Mouse (Mus musculus): Measurements from ENCODE around the gene Hist1h3g. TPM values are rescaled to one million over a fixed set of nuclear protein-coding genes. Genes with fewer than 3 reads are reported as not detected.
A peak's percentile ranks its signal among the peaks of the same experiment; 100 is the strongest.
"Not testable (repeated sequence)": the region's sequence is repeated elsewhere in the genome, so short reads cannot be mapped to it uniquely, and the experiment has no call there.

Gene Hist1h3g
- polyA plus RNA-seq, 1 experiment from 2014 or later: 4.8 TPM

- no peak for ATAC-seq (ENCODE audit: low FRiP score)
- H3K4me2 ChIP-seq (replicated peaks; ENCODE audit: low read depth, low read length): peak overlapping the region; percentile 67; the same call in 1 of the 2 replicates
- peak overlapping the region; percentile 43; the same call in 1 of the 2 replicates for H3K4me3 ChIP-seq (ENCODE audit: low read depth, low read length)
- no peak overlapping the region for H3K27ac ChIP-seq (ENCODE audit: low read depth, low read length)
- H3K36me3 ChIP-seq (ENCODE audit: control insufficient read depth, insufficient read depth, low read length): no peaks in the 10 kb centered on the region
- H3K9ac ChIP-seq (ENCODE audit: low read depth, low read length): no peak overlapping the region
- peaks cover 8% of the 10 kb centered on the region; the same call in 1 of the 2 replicates for H3K4me1 ChIP-seq (replicated peaks; ENCODE audit: control insufficient read depth, insufficient read depth, low read length)
- H3K27me3 ChIP-seq (ENCODE audit: control insufficient read depth, insufficient read depth, low read length): no peaks in the 10 kb centered on the region
- H3K9me3 ChIP-seq (ENCODE audit: control insufficient read depth, low read length): no peaks in the 10 kb centered on the region
- 87% methylated on average over 3 of the region's 3 CpGs for WGBS
- no peak for DNase-seq (ENCODE audit: low spot score)
Measured at GRCm38 (mm10) chr13:23537006-23537710, 1.9 kb downstream of the Hist1h3g start.

DNA sequence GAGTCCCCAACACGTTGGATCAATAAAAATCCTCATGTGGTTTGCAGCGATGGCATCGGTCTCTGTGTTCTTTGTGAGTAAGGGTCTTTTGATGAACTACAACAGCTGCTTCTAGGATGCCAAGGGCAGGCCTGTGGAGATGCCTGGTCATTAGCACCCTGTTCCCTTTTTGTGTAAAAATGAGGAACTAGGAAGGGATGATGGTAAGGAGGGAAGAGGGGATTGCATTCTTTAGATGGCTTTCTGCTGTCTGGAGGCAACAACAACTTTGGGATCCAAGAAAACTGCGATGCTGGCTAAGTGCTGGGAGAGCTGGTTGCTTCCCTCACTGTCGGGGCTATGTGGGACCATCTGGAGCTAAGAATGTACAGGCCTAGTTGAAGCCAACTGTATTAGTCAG, 3.0 kb downstream of the Hist1h3g start:
- Histone ChIP-seq H3K36me3 (ENCODE audit: control insufficient read depth, insufficient read depth, low read length) (no peaks in the 10 kb centered on the region), H3K27ac (ENCODE audit: low read depth, low read length) (no peak overlapping the region)
- no peak for DNase-seq (ENCODE audit: low spot score)

DNA sequence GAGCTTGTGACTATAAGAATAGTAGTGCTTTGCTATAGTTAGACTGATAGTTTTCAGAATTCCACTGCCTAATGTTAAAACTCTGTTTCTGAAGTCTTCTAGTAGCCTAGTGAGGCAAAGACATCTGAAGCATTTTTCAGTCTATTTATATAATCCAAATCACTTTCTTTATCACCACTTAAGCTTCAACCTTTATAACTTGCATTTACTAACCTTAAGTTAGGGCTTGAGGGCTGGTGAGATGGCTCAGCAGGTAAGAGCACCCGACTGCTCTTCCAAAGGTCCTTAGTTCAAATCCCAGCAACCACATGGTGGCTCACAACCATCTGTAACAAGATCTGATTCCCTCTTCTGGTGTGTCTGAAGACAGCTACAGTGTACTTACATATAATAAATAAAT, 4.6 kb downstream of the Hist1h3g start:
- not testable (repeated sequence) for H3K4me3 ChIP-seq (ENCODE audit: low read depth, low read length); H3K9me3 ChIP-seq (ENCODE audit: control insufficient read depth, low read length); DNase-seq (ENCODE audit: low spot score); ATAC-seq (ENCODE audit: low FRiP score); H3K27ac ChIP-seq (ENCODE audit: low read depth, low read length); H3K27me3 ChIP-seq (ENCODE audit: control insufficient read depth, insufficient read depth, low read length); H3K4me2 ChIP-seq (replicated peaks; ENCODE audit: low read depth, low read length); H3K36me3 ChIP-seq (ENCODE audit: control insufficient read depth, insufficient read depth, low read length); H3K4me1 ChIP-seq (replicated peaks; ENCODE audit: control insufficient read depth, insufficient read depth, low read length); H3K9ac ChIP-seq (ENCODE audit: low read depth, low read length)
- 76% methylated on average over 1 of the region's 1 CpGs for WGBS

More for the DNA sequence above, 3.0 kb downstream of the Hist1h3g start:
- no peak for ATAC-seq (ENCODE audit: low FRiP score)
- Histone ChIP-seq H3K4me2 (replicated peaks; ENCODE audit: low read depth, low read length) (no peak overlapping the region), H3K9ac (ENCODE audit: low read depth, low read length) (no peak overlapping the region), H3K27me3 (ENCODE audit: control insufficient read depth, insufficient read depth, low read length) (no peaks in the 10 kb centered on the region), H3K4me1 (replicated peaks; ENCODE audit: control insufficient read depth, insufficient read depth, low read length) (0 out of 2 replicates have a peak, but pooled peaks cover 4% of the 10 kb centered on the region), H3K9me3 (ENCODE audit: control insufficient read depth, low read length) (no peaks in the 10 kb centered on the region), H3K4me3 (ENCODE audit: low read depth, low read length) (no peak overlapping the region)
- 72% methylated on average over 5 of the region's 5 CpGs for WGBS

GRCm38 (mm10) chr13:23541497-23541896, 6.3 kb downstream of the Hist1h3g start:
- Histone ChIP-seq H3K36me3 (ENCODE audit: control insufficient read depth, insufficient read depth, low read length) (no peaks in the 10 kb centered on the region), H3K9ac (ENCODE audit: low read depth, low read length) (no peak overlapping the region), H3K4me1 (replicated peaks; ENCODE audit: control insufficient read depth, insufficient read depth, low read length) (0 out of 2 replicates have a peak, but pooled peaks cover 2% of the 10 kb centered on the region), H3K9me3 (ENCODE audit: control insufficient read depth, low read length) (no peaks in the 10 kb centered on the region), H3K4me3 (ENCODE audit: low read depth, low read length) (no peak overlapping the region), H3K4me2 (replicated peaks; ENCODE audit: low read depth, low read length) (no peak overlapping the region), H3K27ac (ENCODE audit: low read depth, low read length) (no peak overlapping the region), H3K27me3 (ENCODE audit: control insufficient read depth, insufficient read depth, low read length) (no peaks in the 10 kb centered on the region)
- DNase-seq (ENCODE audit: low spot score): no peak
- WGBS: 95% methylated on average over 3 of the region's 3 CpGs
- ATAC-seq (ENCODE audit: low FRiP score): no peak

DNA sequence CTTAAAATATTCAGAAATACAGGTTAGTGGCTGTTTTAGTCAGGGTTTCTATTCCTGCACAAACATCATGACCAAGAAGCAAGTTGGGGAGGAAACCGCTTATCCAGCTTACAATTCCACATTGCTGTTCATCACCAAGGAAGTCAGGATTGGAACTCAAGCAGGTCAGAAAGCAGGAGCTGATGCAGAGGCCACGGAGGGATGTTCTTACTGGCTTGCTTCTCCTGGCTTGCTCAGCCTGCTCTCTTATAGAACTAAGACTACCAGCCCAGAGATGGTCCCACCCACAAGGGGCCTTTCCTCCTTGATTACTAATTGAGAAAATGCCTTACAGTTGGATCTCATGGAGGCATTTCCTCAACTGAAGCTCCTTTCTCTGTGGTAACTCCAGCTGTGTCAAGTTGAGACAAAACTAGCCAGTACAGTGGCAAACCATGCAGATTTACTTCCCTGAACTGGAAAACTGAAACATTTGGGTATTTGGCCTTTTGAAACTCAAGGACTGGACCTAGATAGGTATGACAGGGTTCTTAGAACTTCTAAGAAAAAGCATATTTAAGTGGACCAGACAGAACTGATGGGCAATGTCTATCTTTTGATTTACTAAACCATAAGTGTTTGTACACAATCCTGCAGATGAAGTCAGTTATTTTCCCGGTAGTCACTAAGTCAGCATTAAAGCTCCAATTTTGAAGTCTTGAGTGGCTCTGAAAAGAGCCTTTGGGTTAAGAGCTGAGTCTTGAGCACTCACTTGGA, 7.2 kb downstream of the Hist1h3g start:
- H3K9ac ChIP-seq (ENCODE audit: low read depth, low read length): peak overlapping the region; percentile 64
- not testable (repeated sequence) for H3K9me3 ChIP-seq (ENCODE audit: control insufficient read depth, low read length); H3K4me1 ChIP-seq (replicated peaks; ENCODE audit: control insufficient read depth, insufficient read depth, low read length); H3K36me3 ChIP-seq (ENCODE audit: control insufficient read depth, insufficient read depth, low read length); H3K27me3 ChIP-seq (ENCODE audit: control insufficient read depth, insufficient read depth, low read length); ATAC-seq (ENCODE audit: low FRiP score)
- peak; percentile 39 for DNase-seq (ENCODE audit: low spot score)
- H3K27ac ChIP-seq (ENCODE audit: low read depth, low read length): peak overlapping the region; percentile 74
- peak overlapping the region; percentile 40 for H3K4me3 ChIP-seq (ENCODE audit: low read depth, low read length)
- 9% methylated on average over 3 of the region's 3 CpGs for WGBS
- peak overlapping the region; percentile 57 for H3K4me2 ChIP-seq (replicated peaks; ENCODE audit: low read depth, low read length)

GRCm38 (mm10) chr13:23542999-23543607, 7.9 kb downstream of the Hist1h3g start, which contains the start of gene Hist1h2bh:
TSS of gene Hist1h2bh (minus strand) at chr13:23543392.
- H3K4me1 ChIP-seq (replicated peaks; ENCODE audit: control insufficient read depth, insufficient read depth, low read length); H3K36me3 ChIP-seq (ENCODE audit: control insufficient read depth, insufficient read depth, low read length); H3K9me3 ChIP-seq (ENCODE audit: control insufficient read depth, low read length); H3K27me3 ChIP-seq (ENCODE audit: control insufficient read depth, insufficient read depth, low read length): not testable (repeated sequence)
- peak within 1 kb of the TSS; percentile 64 for H3K9ac ChIP-seq (ENCODE audit: low read depth, low read length)
- H3K4me3 ChIP-seq (ENCODE audit: low read depth, low read length): peak within 1 kb of the TSS; percentile 40
- under 1% methylated on average over 24 of the region's 42 CpGs for WGBS
- H3K27ac ChIP-seq (ENCODE audit: low read depth, low read length): peak within 1 kb of the TSS; percentile 86
- peak within 1 kb of the TSS; percentile 67 for H3K4me2 ChIP-seq (replicated peaks; ENCODE audit: low read depth, low read length)
- peak; percentile 77 for DNase-seq (ENCODE audit: low spot score)
- ATAC-seq (ENCODE audit: low FRiP score): peak; percentile 93

DNA sequence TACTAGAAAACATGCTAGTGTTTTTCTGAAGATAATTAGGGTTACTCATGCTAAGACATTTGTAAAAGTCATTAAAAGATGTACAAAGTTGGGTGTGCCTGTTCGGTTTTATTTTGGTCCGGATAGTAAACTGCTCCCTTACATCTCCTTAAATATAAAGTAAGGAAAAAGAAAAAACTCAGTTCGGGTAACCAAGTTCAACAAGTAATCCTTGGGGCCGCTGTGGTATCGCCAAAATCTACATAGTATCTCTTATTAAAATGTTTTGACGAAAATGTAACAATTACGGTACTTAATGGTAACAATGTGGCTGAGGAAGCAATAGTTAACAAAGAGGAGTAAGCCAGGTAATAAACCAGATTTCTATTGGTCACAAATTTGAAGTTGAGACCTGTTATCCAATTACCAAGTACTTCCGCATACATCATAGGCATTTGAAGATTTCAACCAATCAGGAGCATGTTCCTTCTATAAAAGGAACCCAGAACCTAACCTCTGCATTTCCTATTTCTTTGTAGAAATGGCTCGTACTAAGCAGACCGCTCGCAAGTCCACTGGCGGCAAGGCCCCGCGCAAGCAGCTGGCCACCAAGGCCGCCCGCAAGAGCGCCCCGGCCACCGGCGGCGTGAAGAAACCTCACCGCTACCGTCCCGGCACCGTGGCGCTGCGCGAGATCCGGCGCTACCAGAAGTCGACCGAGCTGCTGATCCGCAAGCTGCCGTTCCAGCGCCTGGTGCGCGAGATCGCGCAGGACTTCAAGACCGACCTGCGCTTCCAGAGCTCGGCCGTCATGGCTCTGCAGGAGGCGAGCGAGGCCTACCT, 9.0 kb downstream of the Hist1h3g start, which contains the start of gene Hist1h3f:
Hist1h3f (plus strand) TSS at position 88 of the 822 bp plus-strand sequence.
- H3K36me3 ChIP-seq (ENCODE audit: control insufficient read depth, insufficient read depth, low read length): no peaks in the 10 kb centered on the region
- ATAC-seq (ENCODE audit: low FRiP score): peak; percentile 94
- H3K27ac ChIP-seq (ENCODE audit: low read depth, low read length): peak within 1 kb of the TSS; percentile 86
- H3K9ac ChIP-seq (ENCODE audit: low read depth, low read length): peak within 1 kb of the TSS; percentile 64
- DNase-seq (ENCODE audit: low spot score): peak; percentile 88
- peak within 1 kb of the TSS; percentile 40 for H3K4me3 ChIP-seq (ENCODE audit: low read depth, low read length)
- no peaks in the 10 kb centered on the region for H3K4me1 ChIP-seq (replicated peaks; ENCODE audit: control insufficient read depth, insufficient read depth, low read length)
- peak within 1 kb of the TSS; percentile 67 for H3K4me2 ChIP-seq (replicated peaks; ENCODE audit: low read depth, low read length)
- WGBS: under 1% methylated on average over 14 of the region's 45 CpGs
- no peaks in the 10 kb centered on the region for H3K9me3 ChIP-seq (ENCODE audit: control insufficient read depth, low read length)
- no peaks in the 10 kb centered on the region for H3K27me3 ChIP-seq (ENCODE audit: control insufficient read depth, insufficient read depth, low read length)

DNA sequence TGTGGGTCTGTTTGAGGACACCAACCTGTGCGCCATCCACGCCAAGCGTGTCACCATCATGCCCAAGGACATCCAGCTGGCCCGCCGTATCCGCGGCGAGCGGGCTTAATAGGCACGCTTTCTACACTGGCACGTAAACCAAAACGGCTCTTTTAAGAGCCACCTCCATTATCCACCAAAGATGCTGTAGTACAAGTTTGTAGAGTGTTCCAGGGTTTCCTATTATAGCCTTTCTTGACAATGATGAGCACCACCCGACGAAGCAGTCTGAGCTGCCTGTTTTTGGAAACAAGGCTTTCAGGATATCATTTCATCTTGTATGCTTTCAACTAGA, 9.5 kb downstream of the Hist1h3g start:
- H3K9me3 ChIP-seq (ENCODE audit: control insufficient read depth, low read length); ATAC-seq (ENCODE audit: low FRiP score); DNase-seq (ENCODE audit: low spot score); H3K36me3 ChIP-seq (ENCODE audit: control insufficient read depth, insufficient read depth, low read length); H3K27ac ChIP-seq (ENCODE audit: low read depth, low read length); H3K9ac ChIP-seq (ENCODE audit: low read depth, low read length); H3K4me1 ChIP-seq (replicated peaks; ENCODE audit: control insufficient read depth, insufficient read depth, low read length); H3K27me3 ChIP-seq (ENCODE audit: control insufficient read depth, insufficient read depth, low read length): not testable (repeated sequence)
- peak overlapping the region; percentile 39 for H3K4me3 ChIP-seq (ENCODE audit: low read depth, low read length)
- H3K4me2 ChIP-seq (replicated peaks; ENCODE audit: low read depth, low read length): peak overlapping the region; percentile 32; the same call in 1 of the 2 replicates
- 0% methylated on average over 3 of the region's 14 CpGs for whole genome bisulfite sequencing
